ENCODE assay signal across 10 mouse cellular contexts in genomic region chr4:150664726-150665125, GRCm38 (mm10). TPM values are rescaled to one million over a fixed set of nuclear protein-coding genes. Genes with fewer than 3 reads are reported as not detected.
DNase-seq lines count a peak whose midpoint lies in the region; ATAC-seq and TF ChIP-seq lines count a peak whose summit lies in the region.
"Had no signal": no experiment of that assay in that cellular context is flagged by ENCODE, and none has a peak within 500 bp of the region (broad histone marks: within the 10 kb centered on the region; RNA-seq: fewer than 3 reads in every experiment).

No protein-coding gene starts in this region.

- no peak overlapping the region for H3K9ac ChIP-seq in liver, postnatal 0 days (replicated peaks)
- no peak overlapping the region for H3K9ac ChIP-seq in neural tube, embryonic 15.5 days (replicated peaks)
- H3K9ac ChIP-seq in midbrain, embryonic 16.5 days (ENCODE audit: low read depth, low read length), result no peak overlapping the region
- H3K9ac ChIP-seq: liver, embryonic 15.5 days had no signal

- no peak overlapping the region for H3K4me3 ChIP-seq in liver, postnatal 0 days (ENCODE audit: low read depth, low read length)
- no peak overlapping the region for H3K4me3 ChIP-seq in neural tube, embryonic 15.5 days (replicated peaks)
- H3K4me3 ChIP-seq in midbrain, embryonic 16.5 days (ENCODE audit: low read depth, low read length), result no peak overlapping the region
- H3K4me3 ChIP-seq: liver, embryonic 15.5 days had no signal

- H3K27ac ChIP-seq in liver, postnatal 0 days (ENCODE audit: low read depth), result no peak overlapping the region
- H3K27ac ChIP-seq in neural tube, embryonic 15.5 days (replicated peaks), result no peak overlapping the region
- no peak overlapping the region for H3K27ac ChIP-seq in midbrain, embryonic 16.5 days (ENCODE audit: low read length)
- H3K27ac ChIP-seq: liver, embryonic 15.5 days had no signal

- peak; percentile 55 for TF ChIP-seq CTCF in liver, postnatal 0 days (IDR thresholded peaks at IDR 0.05; ENCODE audit: low read depth)

- H3K4me2 ChIP-seq in liver, postnatal 0 days (ENCODE audit: low read depth, low read length), result no peak overlapping the region
- H3K4me2 ChIP-seq in neural tube, embryonic 15.5 days, result no peak overlapping the region
- no peak overlapping the region for H3K4me2 ChIP-seq in midbrain, embryonic 16.5 days (ENCODE audit: low read length)
- H3K4me2 ChIP-seq: liver, embryonic 15.5 days had no signal

- H3K27me3 ChIP-seq in liver, postnatal 0 days (ENCODE audit: insufficient read depth, low read length), result no peaks in the 10 kb centered on the region
- H3K27me3 ChIP-seq in neural tube, embryonic 15.5 days (replicated peaks), result no peaks in the 10 kb centered on the region
- no peaks in the 10 kb centered on the region for H3K27me3 ChIP-seq in midbrain, embryonic 16.5 days (ENCODE audit: control insufficient read depth, insufficient read depth, low read depth, low read length)

- DNase-seq in kidney, adult 11 months, result peak; percentile 19
- DNase-seq in kidney, postnatal 10 days, result no peak
- DNase-seq in A20 (ENCODE audit: low read depth, low spot score) (peak; percentile 51), MEL-GATA-1-ER (ENCODE audit: extremely low read depth, low read depth) (peak; percentile 33)
- DNase-seq in liver, postnatal 0 days, result no peak
- DNase-seq: heart, postnatal 10 days had no signal

- no peak for TF ChIP-seq EP300 in liver, postnatal 0 days (IDR thresholded peaks at IDR 0.05; ENCODE audit: low read depth)

- H3K4me1 ChIP-seq in liver, postnatal 0 days (ENCODE audit: insufficient read depth), result no peaks in the 10 kb centered on the region
- H3K4me1 ChIP-seq in neural tube, embryonic 15.5 days, result peaks cover 23% of the 10 kb centered on the region
- peaks cover 4% of the 10 kb centered on the region; the same call in 1 of the 2 replicates for H3K4me1 ChIP-seq in midbrain, embryonic 16.5 days (ENCODE audit: control insufficient read depth, insufficient read depth, low read length)

- ATAC-seq in liver, postnatal 0 days, result no peak
- no peak for ATAC-seq in neural tube, embryonic 15.5 days (ENCODE audit: low FRiP score)
- no peak for ATAC-seq in midbrain, embryonic 16.5 days

- no peaks in the 10 kb centered on the region for H3K36me3 ChIP-seq in liver, postnatal 0 days (replicated peaks; ENCODE audit: insufficient read depth, low read length)
- no peaks in the 10 kb centered on the region for H3K36me3 ChIP-seq in neural tube, embryonic 15.5 days
- H3K36me3 ChIP-seq in midbrain, embryonic 16.5 days (ENCODE audit: control insufficient read depth, insufficient read depth, low read length), result no peaks in the 10 kb centered on the region
- H3K36me3 ChIP-seq: liver, embryonic 15.5 days had no signal

- H3K9me3 ChIP-seq in liver, postnatal 0 days (ENCODE audit: low read length), result no peaks in the 10 kb centered on the region
- no peaks in the 10 kb centered on the region for H3K9me3 ChIP-seq in neural tube, embryonic 15.5 days (replicated peaks)
- no peaks in the 10 kb centered on the region for H3K9me3 ChIP-seq in midbrain, embryonic 16.5 days (replicated peaks; ENCODE audit: control insufficient read depth, low read length, poor library complexity, severe bottlenecking)
- H3K9me3 ChIP-seq: liver, embryonic 15.5 days had no signal

- WGBS in liver, postnatal 0 days (ENCODE audit: insufficient replicate concordance), result 75% methylated on average over 7 of the region's 7 CpGs
- 87% methylated on average over 7 of the region's 7 CpGs for WGBS in neural tube, embryonic 15.5 days
- WGBS in midbrain, embryonic 16.5 days, result 81% methylated on average over 7 of the region's 7 CpGs

RNA-seq across cellular contexts. Expression of gene Slc45a1, which starts 12.8 kb away (rescaled TPM):
- not detected in 2 replicates for polyA plus RNA-seq in liver, postnatal 0 days (2015; fragmentation: Nextera tagmentation; extraction: Ambion mirVana)
- 37.9 and 47.8 TPM in 2 replicates for polyA plus RNA-seq in neural tube, embryonic 15.5 days (2015; fragmentation: Nextera tagmentation; extraction: Ambion mirVana)
- 39.7 and 44.7 TPM in 2 replicates for polyA plus RNA-seq in midbrain, embryonic 16.5 days (2015; fragmentation: Nextera tagmentation; extraction: Ambion mirVana)
- polyA plus RNA-seq: liver, embryonic 15.5 days; thymus, postnatal 0 days had no signal

Comparison
In these comparisons a context has a peak if more than half of its experiments do, and no peak if none do; other contexts are left out.
1. DNase-seq: peak in kidney, adult 11 months (single experiment), A20 (single experiment) and MEL-GATA-1-ER (single experiment); none in kidney, postnatal 10 days (single experiment) and liver, postnatal 0 days (single experiment).
2. RNA of gene Slc45a1, which starts 12.8 kb away (polyA plus RNA-seq): 37.9 to 47.8 TPM in neural tube, embryonic 15.5 days and 39.7 to 44.7 TPM in midbrain, embryonic 16.5 days; not detected in liver, postnatal 0 days; every median in the first group is over 10 times any median in the second.